Mouse (Mus musculus) heart, postnatal 10 days (tissue): ENCODE measurements around the gene Slc19a1. TPM values are rescaled to one million over a fixed set of nuclear protein-coding genes. Genes with fewer than 3 reads are reported as not detected.
A peak's percentile ranks its signal among the peaks of the same experiment; 100 is the strongest.

Experiments used
- DNase-seq, 2 experiments: peaks; one replicate each; pipeline ENCODE4 v3.0.0; 2021
- intact Hi-C: fragments of 180-260 bp; cut with DNase I; formaldehyde crosslinking; loops from one replicate; pipeline ENCODE4 v1.15.1; 2025
- total RNA-seq, 2 experiments: library from RNA; stranded (reverse); gene quantifications; 2 replicates each; pipeline ENCODE4 v1.2.3; 2021

The Slc19a1 gene
- total RNA-seq, 2 experiments from 2014 or later = 4.7 to 7.5 TPM

DNA sequence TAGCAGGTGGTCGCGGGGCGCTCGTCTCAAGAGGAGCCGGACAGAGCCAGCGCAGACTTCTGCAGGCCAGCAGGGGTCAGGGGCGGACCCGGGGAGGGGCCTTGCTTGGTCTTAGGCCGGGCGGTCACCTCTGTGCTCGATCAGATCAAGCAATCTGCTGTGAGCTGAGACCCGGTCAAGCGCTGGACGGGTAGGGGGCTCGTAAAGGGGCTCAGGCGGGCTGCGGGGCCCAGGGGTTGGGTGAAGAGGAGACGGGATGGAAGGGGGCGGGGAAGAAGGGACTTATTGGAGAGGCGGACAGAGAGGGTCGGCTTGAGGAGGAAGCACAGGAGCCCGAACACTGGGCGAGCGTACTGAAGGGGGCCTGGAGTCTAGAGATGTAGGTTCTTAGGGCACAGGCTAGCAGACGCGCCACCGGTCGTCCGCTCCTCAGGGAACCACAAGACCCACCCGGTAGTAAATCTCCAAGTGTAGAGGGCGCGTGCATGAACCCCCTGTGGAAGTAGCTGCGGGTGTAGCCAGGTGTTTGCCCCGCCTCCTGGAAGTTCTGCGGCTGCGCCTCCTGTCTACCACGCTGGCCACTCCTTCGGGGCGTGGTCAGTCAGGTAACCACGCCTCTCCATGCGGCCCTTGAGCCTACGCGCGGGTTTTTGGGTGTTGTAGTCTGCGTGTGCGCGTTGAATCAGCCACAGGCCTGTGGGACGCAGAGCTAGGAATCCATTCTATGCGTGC lies 716 bp downstream of the Slc19a1 start:
- intact Hi-C loops = no loop called here
- DNase-seq = peak; percentile 93 to 95

- DNase-seq = peak; percentile 67 to 80
These were observed 1.4 kb downstream of the Slc19a1 start for GRCm38 (mm10) chr10:77033323-77034025.

DNA sequence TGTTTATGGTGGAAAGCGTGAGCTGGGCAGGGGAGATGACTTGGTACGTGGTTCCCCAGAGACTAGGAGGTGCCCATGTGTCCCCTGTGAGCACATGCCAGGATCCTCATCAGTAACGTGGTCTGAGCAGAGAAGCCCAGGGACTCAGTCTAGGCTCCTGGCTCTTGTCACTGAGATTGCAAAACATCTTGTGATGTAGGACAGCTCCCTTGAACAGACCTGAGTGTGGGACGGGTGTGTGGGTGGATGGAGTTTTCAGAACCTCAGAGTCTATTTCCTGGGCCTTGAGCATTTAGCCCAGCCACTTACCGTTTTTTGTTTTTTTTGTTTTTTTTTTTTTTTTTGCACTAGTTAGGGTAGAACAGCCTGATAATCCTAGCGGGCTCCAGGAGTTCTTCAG lies 3.4 kb downstream of the Slc19a1 start:
- intact Hi-C loops = no loop called here

More at GRCm38 (mm10) chr10:77033323-77034025, 1.4 kb downstream of the Slc19a1 start:
- intact Hi-C loops = no loop called here

GRCm38 (mm10) chr10:77038579-77039174 lies 6.6 kb downstream of the Slc19a1 start:
- intact Hi-C loops = no loop called here
- no peak for DNase-seq

More for the DNA sequence above, 3.4 kb downstream of the Slc19a1 start:
- DNase-seq = no peak

DNA sequence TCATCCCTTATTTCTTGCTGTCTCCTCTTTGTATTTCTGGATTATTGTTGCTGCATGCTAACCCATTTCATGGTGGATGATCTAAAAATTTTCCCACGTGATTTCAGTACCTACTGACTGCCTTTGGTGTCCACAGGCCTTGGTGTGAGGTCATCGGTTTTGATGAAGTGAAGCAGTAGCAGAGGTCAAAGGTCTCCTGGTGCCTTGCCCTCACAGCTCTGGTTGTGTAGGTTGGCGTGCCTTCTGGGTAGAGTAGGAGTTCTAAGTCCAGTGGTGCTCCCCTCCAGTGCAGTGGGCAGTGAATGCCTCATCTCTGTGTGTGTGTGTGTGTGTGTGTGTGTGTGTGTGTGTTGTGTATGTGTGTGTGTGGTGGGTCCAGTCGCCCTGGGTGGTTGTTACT lies 16.2 kb downstream of the Slc19a1 start:
- DNase-seq = no peak
- intact Hi-C loops = no loop called here

DNA sequence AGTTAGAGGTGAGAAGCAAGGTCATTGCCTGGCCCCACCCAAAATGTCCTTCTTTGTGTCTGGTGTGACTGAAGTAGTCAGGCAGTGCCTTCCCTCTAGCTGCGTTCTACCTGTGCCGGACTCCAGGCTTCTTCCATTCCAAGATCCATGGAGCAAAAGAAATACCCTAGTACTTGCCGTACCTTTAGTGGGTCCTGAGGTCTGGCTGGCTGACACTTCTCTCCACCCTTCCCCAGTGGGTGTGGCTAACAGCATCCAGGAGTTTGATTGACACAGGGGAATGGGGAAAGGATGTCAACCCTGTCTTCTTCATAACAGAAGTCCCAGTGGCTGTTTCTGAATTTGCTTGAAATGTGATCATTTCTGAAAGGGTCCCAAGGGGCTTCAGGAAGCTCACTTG lies 16.6 kb downstream of the Slc19a1 start:
- intact Hi-C loops = no loop called here
- no peak for DNase-seq

- DNase-seq = no peak
- intact Hi-C loops = no loop called here
These were observed 24.7 kb downstream of the Slc19a1 start for GRCm38 (mm10) chr10:77056768-77057167.

GRCm38 (mm10) chr10:77061426-77061825 lies 29.4 kb downstream of the Slc19a1 start:
- peak in 1 of 2 experiments; percentile 23 for DNase-seq

GRCm38 (mm10) chr10:77062393-77063010 lies 30.5 kb downstream of the Slc19a1 start:
- intact Hi-C loops = no loop called here

More at GRCm38 (mm10) chr10:77061426-77061825, 29.4 kb downstream of the Slc19a1 start:
- intact Hi-C loops = no loop called here

DNA sequence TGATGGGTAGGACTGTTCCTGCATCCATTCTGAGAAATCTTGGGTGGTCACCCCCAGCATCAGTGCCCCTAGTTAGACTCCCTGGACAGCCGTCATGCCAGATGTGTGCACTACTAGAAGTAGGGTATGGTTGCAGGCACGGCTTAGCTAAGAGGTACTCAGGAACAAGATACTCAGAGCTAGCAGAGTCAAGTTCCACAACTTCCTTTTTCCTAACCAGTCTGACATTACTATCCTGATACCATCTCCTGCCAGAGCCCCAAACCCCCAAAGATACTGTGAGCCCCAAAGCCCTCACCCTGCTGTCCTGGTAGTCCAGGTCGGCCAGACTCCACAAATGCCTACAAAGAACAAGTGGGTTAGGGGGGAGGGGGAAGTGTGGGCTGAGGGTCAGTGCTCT lies 32.2 kb downstream of the Slc19a1 start:
- intact Hi-C loops = no loop called here

More at GRCm38 (mm10) chr10:77062393-77063010, 30.5 kb downstream of the Slc19a1 start:
- DNase-seq = peak; percentile 36 to 44

GRCm38 (mm10) chr10:77064659-77065058 lies 32.6 kb downstream of the Slc19a1 start:
- no peak for DNase-seq
- intact Hi-C loops = no loop called here

More for the DNA sequence above, 32.2 kb downstream of the Slc19a1 start:
- DNase-seq = no peak

DNA sequence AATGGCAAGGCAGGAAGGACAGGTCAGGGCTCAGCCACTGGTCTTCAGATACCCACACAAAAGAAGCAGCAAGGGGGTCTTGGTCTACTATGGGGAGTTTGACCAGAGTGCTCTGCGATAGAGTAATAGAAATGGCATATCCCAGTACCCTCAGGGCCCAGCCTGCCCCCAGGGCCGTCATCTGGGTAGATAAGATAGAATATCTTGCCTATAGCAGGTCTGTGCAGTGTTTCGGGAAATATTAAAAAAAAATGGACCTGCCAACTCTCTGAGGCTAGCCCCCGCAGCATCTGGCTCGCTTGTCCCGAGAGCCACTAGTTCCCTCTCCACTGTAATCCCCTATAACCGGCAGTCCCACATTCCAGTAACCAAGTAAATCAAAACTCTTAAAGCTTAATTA lies 36.4 kb downstream of the Slc19a1 start:
- intact Hi-C loops = no loop called here

DNA sequence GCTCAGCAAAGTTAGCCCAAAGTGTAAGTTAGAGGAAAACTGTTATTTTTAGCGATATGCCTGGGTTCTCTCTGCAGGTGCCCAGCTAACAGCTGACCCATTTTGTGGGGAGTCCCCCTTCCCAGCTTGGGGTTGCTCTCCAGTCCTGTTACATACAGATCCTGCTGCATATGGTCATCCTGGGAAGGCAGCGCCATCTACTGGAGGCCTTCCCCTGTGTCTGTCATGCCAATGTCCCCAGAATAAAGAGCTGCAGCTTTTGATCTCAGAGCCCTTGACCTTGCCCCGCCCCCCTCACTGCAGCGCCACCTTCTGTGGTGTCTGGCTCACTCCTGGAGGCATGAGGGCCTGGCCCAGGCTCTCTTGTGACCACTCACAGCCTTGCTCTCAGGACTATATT lies 38.0 kb downstream of the Slc19a1 start:
- intact Hi-C loops = loop anchor here (1.0 kb wide), 1 partner anchor 235 kb away; no protein-coding TSS in a partner anchor
- DNase-seq = peak; percentile 48 to 64

More for the DNA sequence above, 36.4 kb downstream of the Slc19a1 start:
- no peak for DNase-seq

- intact Hi-C loops = no loop called here
- peak; percentile 18 to 25 for DNase-seq
These were observed 42.4 kb downstream of the Slc19a1 start for GRCm38 (mm10) chr10:77074276-77074974.

GRCm38 (mm10) chr10:77078456-77078855 lies 46.4 kb downstream of the Slc19a1 start:
- no peak for DNase-seq
- intact Hi-C loops = no loop called here

- DNase-seq = no peak
- intact Hi-C loops = no loop called here
These were observed 46.9 kb downstream of the Slc19a1 start for GRCm38 (mm10) chr10:77078961-77079360.

DNA sequence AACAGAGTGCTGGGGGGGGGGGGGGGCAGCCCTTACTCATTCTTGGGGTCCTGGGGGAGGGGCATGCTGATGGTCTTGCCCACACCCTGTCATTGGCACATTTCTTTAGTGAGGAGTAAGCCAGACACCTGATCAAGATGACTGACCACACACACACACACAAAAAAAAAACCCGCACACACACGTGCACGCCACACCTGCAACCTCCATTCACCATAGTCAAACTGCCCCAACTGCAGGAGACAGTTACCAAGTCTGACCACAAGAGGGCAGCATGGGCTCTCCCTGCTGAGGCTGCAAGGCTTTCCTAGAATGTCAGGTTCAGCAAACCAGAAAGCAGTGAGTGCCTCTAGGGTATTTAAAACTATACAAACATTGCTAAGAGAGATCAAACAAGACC lies 50.4 kb downstream of the Slc19a1 start:
- peak; percentile 80 to 86 for DNase-seq
- intact Hi-C loops = loop anchor here (2.0 to 10.0 kb wide), 4 partner anchors 46 to 422 kb away; no protein-coding TSS in a partner anchor

DNA sequence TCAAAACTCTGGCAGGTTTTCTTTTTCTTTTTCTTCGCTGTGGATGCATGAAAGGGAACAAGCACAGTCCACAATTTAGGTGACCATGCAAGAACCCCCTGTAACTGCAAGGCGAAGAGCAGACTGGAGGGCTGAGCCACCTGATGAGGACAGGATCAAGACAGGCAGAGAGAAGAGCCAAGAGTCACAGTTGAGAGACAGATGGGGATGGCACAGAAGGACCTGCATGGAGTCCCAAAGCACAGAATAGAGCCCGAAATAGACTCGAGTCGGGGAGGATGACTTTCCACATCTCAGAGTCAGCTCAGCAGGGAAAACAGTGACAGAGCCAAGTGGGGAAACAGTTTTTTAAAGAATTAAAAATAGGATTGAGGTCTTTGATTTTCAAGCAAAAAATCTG lies 50.9 kb downstream of the Slc19a1 start:
- intact Hi-C loops = loop anchor here (2.0 to 10.0 kb wide), 4 partner anchors 46 to 422 kb away; no protein-coding TSS in a partner anchor
- DNase-seq = no peak

DNA sequence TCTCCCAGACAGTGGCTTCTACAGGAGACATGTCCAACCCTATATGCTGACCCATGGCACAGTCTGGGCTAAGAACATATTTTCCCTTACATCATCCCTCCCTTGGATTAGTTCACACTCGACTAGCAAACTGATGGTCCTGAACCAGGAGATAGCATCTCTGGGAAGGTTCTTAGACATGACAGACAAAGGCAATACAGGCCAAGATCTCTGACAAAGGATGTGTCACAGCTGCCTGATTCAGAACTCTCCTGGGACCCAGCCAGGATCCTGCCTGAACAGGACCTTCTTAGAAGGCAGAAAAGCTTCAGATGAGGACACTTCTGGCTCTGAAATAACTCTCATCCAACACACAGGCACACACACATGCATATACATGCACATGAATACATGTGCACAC lies 52.5 kb downstream of the Slc19a1 start:
- intact Hi-C loops = loop anchor here (5.0 to 10.0 kb wide), 2 partner anchors 268 to 420 kb away; no protein-coding TSS in a partner anchor
- DNase-seq = peak; percentile 53 to 61

GRCm38 (mm10) chr10:77089336-77089735 lies 57.3 kb downstream of the Slc19a1 start:
- intact Hi-C loops = loop anchor here (10.0 kb wide), 1 partner anchor 415 kb away; no protein-coding TSS in a partner anchor
- DNase-seq = peak; percentile 59 to 72
